Mouse (Mus musculus) heart, embryonic 16.5 days (tissue): Measurements from ENCODE around the gene March1. TPM values are rescaled to one million over a fixed set of nuclear protein-coding genes. Genes with fewer than 3 reads are reported as not detected.

Experiments used
- ATAC-seq: fragments of 200-750 bp; cut with Nextera tagmentation; replicated peaks from 2 replicates; pipeline ENCODE4 v1.8.0; 2017; ENCODE audit warnings: moderate number of reproducible peaks; ENCODE audit not compliant: insufficient read depth, low FRiP score; ENCODE audit errors: extremely low read depth
- H3K27ac ChIP-seq: fragments of 300-500 bp; sonication (generic); 2 replicates; pipeline ENCODE4 v1.5.1; 2014; ENCODE audit warnings: mild to moderate bottlenecking, low read length, control low read depth, moderate library complexity
- H3K27me3 ChIP-seq: fragments of 300-500 bp; sonication (generic); 2 replicates; pipeline ENCODE4 v1.6.1; 2014; ENCODE audit warnings: low read length, mixed read lengths; ENCODE audit not compliant: control insufficient read depth, insufficient read depth
- H3K36me3 ChIP-seq: fragments of 300-500 bp; sonication (generic); 2 replicates; pipeline ENCODE4 v1.6.1; 2014; ENCODE audit not compliant: control insufficient read depth, insufficient read depth
- H3K4me1 ChIP-seq: fragments of 300-500 bp; sonication (generic); 2 replicates; pipeline ENCODE4 v1.6.1; 2014; ENCODE audit warnings: low read length, mixed read lengths; ENCODE audit not compliant: control insufficient read depth, insufficient read depth
- H3K4me2 ChIP-seq: fragments of 300-500 bp; sonication (generic); 2 replicates; pipeline ENCODE4 v1.6.1; 2014; ENCODE audit warnings: low read depth, mild to moderate bottlenecking, control low read depth, low read length
- H3K4me3 ChIP-seq: fragments of 300-500 bp; sonication (generic); 2 replicates; pipeline ENCODE4 v1.5.1; 2014; ENCODE audit warnings: mild to moderate bottlenecking, control low read depth, low read length
- H3K9ac ChIP-seq: fragments of 300-500 bp; sonication (generic); 2 replicates; pipeline ENCODE4 v1.6.1; 2014; ENCODE audit warnings: low read length, control low read depth
- H3K9me3 ChIP-seq: fragments of 300-500 bp; sonication (generic); replicated peaks from 2 replicates; pipeline ENCODE4 v1.6.1; 2016; ENCODE audit warnings: low read length; ENCODE audit not compliant: control insufficient read depth
- polyA plus RNA-seq: library from polyadenylated mRNA; unstranded; fragments of >200 nt; fragmentation: Nextera tagmentation; extraction: Ambion mirVana; gene quantifications from 2 replicates; pipeline ENCODE4 v1.2.1, GENCODE M21; 2015

The March1 gene
- polyA plus RNA-seq, 1 experiment from 2014 or later, result 0.62 TPM

GRCm38 (mm10) chr8:66520576-66520975 is 902.9 kb downstream of the March1 start:
- H3K4me2 ChIP-seq, result no peak overlapping the region
- ATAC-seq, result no peak
- no peaks in the 10 kb centered on the region for H3K9me3 ChIP-seq
- H3K36me3 ChIP-seq, result no peaks in the 10 kb centered on the region
- H3K27me3 ChIP-seq, result no peaks in the 10 kb centered on the region
- H3K4me3 ChIP-seq, result no peak overlapping the region
- H3K27ac ChIP-seq, result no peak overlapping the region
- H3K4me1 ChIP-seq, result no peaks in the 10 kb centered on the region
- H3K9ac ChIP-seq, result no peak overlapping the region
